Comparison of ENCODE assay signal across 7 mouse cellular contexts in genomic region chr17:57335673-57336303, GRCm38 (mm10). TPM values are rescaled to one million over a fixed set of nuclear protein-coding genes. Genes with fewer than 3 reads are reported as not detected.
DNase-seq lines count a peak whose midpoint lies in the region; ATAC-seq and TF ChIP-seq lines count a peak whose summit lies in the region.

No protein-coding gene starts in this region.

- peak; percentile 95; the same call in 1 of the 2 replicates for TF ChIP-seq CTCF in small intestine, adult 2 months (IDR thresholded peaks at IDR 0.05; ENCODE audit: extremely low read depth, insufficient read length, insufficient replicate concordance, low read depth, low read length)

- no peak overlapping the region for H3K4me3 ChIP-seq in embryonic facial prominence, embryonic 11.5 days (ENCODE audit: low read depth, low read length)
- no peak overlapping the region for H3K4me3 ChIP-seq in limb, embryonic 10.5 days
- H3K4me3 ChIP-seq in midbrain, embryonic 12.5 days, result no peak overlapping the region
- H3K4me3 ChIP-seq in small intestine, adult 2 months (ENCODE audit: low read depth, low read length), result no peak overlapping the region

- ATAC-seq in embryonic facial prominence, embryonic 11.5 days (replicated peaks; ENCODE audit: insufficient number of reproducible peaks, low FRiP score, low TSS enrichment, low read depth), result peak; percentile 77
- ATAC-seq in midbrain, embryonic 12.5 days (ENCODE audit: low FRiP score, low read depth), result peak; percentile 86

- H3K9me3 ChIP-seq in embryonic facial prominence, embryonic 11.5 days (replicated peaks; ENCODE audit: control insufficient read depth, low read length), result no peaks in the 10 kb centered on the region
- no peaks in the 10 kb centered on the region for H3K9me3 ChIP-seq in limb, embryonic 10.5 days (replicated peaks)
- H3K9me3 ChIP-seq in midbrain, embryonic 12.5 days, result no peaks in the 10 kb centered on the region

- no peaks in the 10 kb centered on the region for H3K4me1 ChIP-seq in embryonic facial prominence, embryonic 11.5 days (ENCODE audit: control insufficient read depth, insufficient read depth, low read length)
- H3K4me1 ChIP-seq in limb, embryonic 10.5 days, result no peaks in the 10 kb centered on the region
- H3K4me1 ChIP-seq in midbrain, embryonic 12.5 days, result no peaks in the 10 kb centered on the region
- H3K4me1 ChIP-seq in small intestine, adult 2 months (ENCODE audit: control insufficient read depth, insufficient read depth, insufficient read length, low read length), result 0 out of 2 replicates have a peak, but pooled peaks cover 2% of the 10 kb centered on the region

- no peak overlapping the region for H3K9ac ChIP-seq in embryonic facial prominence, embryonic 11.5 days (replicated peaks; ENCODE audit: low read length)
- no peak overlapping the region for H3K9ac ChIP-seq in midbrain, embryonic 12.5 days (replicated peaks)

- peak; percentile 92 for DNase-seq in adrenal gland, postnatal 14 days
- DNase-seq in embryonic facial prominence, embryonic 11.5 days (ENCODE audit: low spot score), result peak; percentile 93
- peak; percentile 85 to 94 for DNase-seq in heart, adult 18-20 months
- DNase-seq in kidney, adult 18-20 months, result peak; percentile 89
- peak; percentile 92 for DNase-seq in limb, embryonic 10.5 days (ENCODE audit: low spot score)

- H3K36me3 ChIP-seq in embryonic facial prominence, embryonic 11.5 days (replicated peaks; ENCODE audit: control insufficient read depth, insufficient read depth, low read depth, low read length), result no peaks in the 10 kb centered on the region
- no peaks in the 10 kb centered on the region for H3K36me3 ChIP-seq in limb, embryonic 10.5 days
- H3K36me3 ChIP-seq in midbrain, embryonic 12.5 days, result no peaks in the 10 kb centered on the region
- no peaks in the 10 kb centered on the region for H3K36me3 ChIP-seq in small intestine, adult 2 months (ENCODE audit: control insufficient read depth, insufficient read depth, low read length)

- no peak for TF ChIP-seq POLR2A in small intestine, adult 2 months (IDR thresholded peaks at IDR 0.05; ENCODE audit: low read depth, low read length)

- no peak overlapping the region for H3K27ac ChIP-seq in embryonic facial prominence, embryonic 11.5 days (replicated peaks; ENCODE audit: low read depth, low read length)
- H3K27ac ChIP-seq in limb, embryonic 10.5 days, result no peak overlapping the region
- no peak overlapping the region for H3K27ac ChIP-seq in midbrain, embryonic 12.5 days (replicated peaks)
- H3K27ac ChIP-seq in small intestine, adult 2 months (ENCODE audit: insufficient read depth, low read depth, low read length), result no peak overlapping the region

- 15% methylated on average over 11 of the region's 11 CpGs for WGBS in embryonic facial prominence, embryonic 11.5 days
- WGBS in limb, embryonic 10.5 days, result 15% methylated on average over 11 of the region's 11 CpGs
- 10% methylated on average over 11 of the region's 11 CpGs for whole genome bisulfite sequencing in midbrain, embryonic 12.5 days
- WGBS in small intestine, adult 2 months, result 9% methylated on average over 11 of the region's 11 CpGs

- H3K4me2 ChIP-seq in embryonic facial prominence, embryonic 11.5 days (ENCODE audit: low read depth, low read length), result no peak overlapping the region
- no peak overlapping the region for H3K4me2 ChIP-seq in midbrain, embryonic 12.5 days (replicated peaks)

- H3K27me3 ChIP-seq in embryonic facial prominence, embryonic 11.5 days (ENCODE audit: control insufficient read depth, insufficient read depth, low read length), result no peaks in the 10 kb centered on the region
- no peaks in the 10 kb centered on the region for H3K27me3 ChIP-seq in limb, embryonic 10.5 days (ENCODE audit: low read depth, poor library complexity, severe bottlenecking)
- no peaks in the 10 kb centered on the region for H3K27me3 ChIP-seq in midbrain, embryonic 12.5 days
- no peaks in the 10 kb centered on the region for H3K27me3 ChIP-seq in small intestine, adult 2 months (ENCODE audit: control insufficient read depth, insufficient read depth, low read length)

RNA-seq across cellular contexts. Expression of gene Adgre1, which starts 22.7 kb away (rescaled TPM):
- 4.8 and 5.9 TPM in 2 replicates for total RNA-seq in adrenal gland, postnatal 14 days (2021)
- polyA plus RNA-seq in embryonic facial prominence, embryonic 11.5 days (2014; fragmentation: Nextera tagmentation; extraction: Ambion mirVana), result 4.3 and 5.2 TPM in 2 replicates
- 10 to 100 TPM in 1 of 2 experiments, 1 to 10 TPM in 1; 5.9 to 10.0 TPM for total RNA-seq in heart, adult 18-20 months (2021)
- 0.74 and 1.0 TPM in 2 replicates for polyA plus RNA-seq in limb, embryonic 10.5 days (2016; fragmentation: Nextera tagmentation; extraction: Ambion mirVana)
- polyA plus RNA-seq in midbrain, embryonic 12.5 days (2016; fragmentation: Nextera tagmentation; extraction: Ambion mirVana), result 4.9 and 5.5 TPM in 2 replicates
- polyA plus RNA-seq in small intestine, adult 2 months (2012; rRNA removed), result 2.4 and 4.1 TPM in 2 replicates

RNA-seq across cellular contexts. Expression of gene Vav1, which starts 56.9 kb away (rescaled TPM):
- 2.8 and 9.7 TPM in 2 replicates for total RNA-seq in adrenal gland, postnatal 14 days (2021)
- 2.3 and 2.7 TPM in 2 replicates for polyA plus RNA-seq in embryonic facial prominence, embryonic 11.5 days (2014; fragmentation: Nextera tagmentation; extraction: Ambion mirVana)
- total RNA-seq in heart, adult 18-20 months (2021), result 1 to 10 TPM; 1.6 to 3.3 TPM
- 1.1 and 1.3 TPM in 2 replicates for polyA plus RNA-seq in limb, embryonic 10.5 days (2016; fragmentation: Nextera tagmentation; extraction: Ambion mirVana)
- polyA plus RNA-seq in midbrain, embryonic 12.5 days (2016; fragmentation: Nextera tagmentation; extraction: Ambion mirVana), result 2.0 and 2.1 TPM in 2 replicates
- polyA plus RNA-seq in small intestine, adult 2 months (2012; rRNA removed), result 3.5 and 6.1 TPM in 2 replicates
